Mouse (Mus musculus): ENCODE measurements around the gene St6gal1. TPM values are rescaled to one million over a fixed set of nuclear protein-coding genes. Genes with fewer than 3 reads are reported as not detected.

The St6gal1 gene
- polyA plus RNA-seq, 1 experiment from 2014 or later: 21.1 TPM

DNA sequence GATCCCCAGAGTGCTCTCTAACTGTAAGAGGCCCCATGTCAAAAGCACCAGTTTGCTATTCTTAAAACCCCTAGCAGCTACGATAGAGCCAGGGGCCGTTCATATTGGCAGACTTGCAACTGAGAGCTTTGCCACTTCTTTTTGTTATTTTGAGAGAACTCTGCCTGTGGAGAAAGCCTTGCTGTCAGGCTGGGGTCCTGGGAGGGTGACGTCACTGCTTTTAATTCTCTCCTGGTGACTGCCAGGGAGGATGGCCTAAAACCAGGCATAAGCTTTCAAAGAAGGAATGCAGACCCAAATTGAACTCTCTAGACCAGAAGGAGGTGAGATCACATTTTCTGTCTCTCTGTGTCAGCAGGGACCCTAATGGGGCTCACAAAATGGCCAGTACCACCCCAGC, 99.4 kb downstream of the St6gal1 start:
- no peak overlapping the region for H3K4me2 ChIP-seq (ENCODE audit: low read depth, low read length)
- 54% methylated on average over 3 of the region's 3 CpGs for WGBS (ENCODE audit: insufficient replicate concordance)
- no peaks in the 10 kb centered on the region for H3K27me3 ChIP-seq (ENCODE audit: control insufficient read depth, insufficient read depth, low read depth, low read length)
- no peak overlapping the region for H3K9ac ChIP-seq (ENCODE audit: low read depth, low read length)
- H3K4me3 ChIP-seq (ENCODE audit: low read depth, low read length): no peak overlapping the region
- H3K27ac ChIP-seq (ENCODE audit: low read length): no peak overlapping the region
- peaks cover 3% of the 10 kb centered on the region for H3K4me1 ChIP-seq (ENCODE audit: control insufficient read depth, low read depth, low read length)
- H3K36me3 ChIP-seq (ENCODE audit: control insufficient read depth, insufficient read depth): no peaks in the 10 kb centered on the region
- ATAC-seq (ENCODE audit: low read depth): no peak
- H3K9me3 ChIP-seq (replicated peaks; ENCODE audit: control insufficient read depth, low read length): no peaks in the 10 kb centered on the region

DNA sequence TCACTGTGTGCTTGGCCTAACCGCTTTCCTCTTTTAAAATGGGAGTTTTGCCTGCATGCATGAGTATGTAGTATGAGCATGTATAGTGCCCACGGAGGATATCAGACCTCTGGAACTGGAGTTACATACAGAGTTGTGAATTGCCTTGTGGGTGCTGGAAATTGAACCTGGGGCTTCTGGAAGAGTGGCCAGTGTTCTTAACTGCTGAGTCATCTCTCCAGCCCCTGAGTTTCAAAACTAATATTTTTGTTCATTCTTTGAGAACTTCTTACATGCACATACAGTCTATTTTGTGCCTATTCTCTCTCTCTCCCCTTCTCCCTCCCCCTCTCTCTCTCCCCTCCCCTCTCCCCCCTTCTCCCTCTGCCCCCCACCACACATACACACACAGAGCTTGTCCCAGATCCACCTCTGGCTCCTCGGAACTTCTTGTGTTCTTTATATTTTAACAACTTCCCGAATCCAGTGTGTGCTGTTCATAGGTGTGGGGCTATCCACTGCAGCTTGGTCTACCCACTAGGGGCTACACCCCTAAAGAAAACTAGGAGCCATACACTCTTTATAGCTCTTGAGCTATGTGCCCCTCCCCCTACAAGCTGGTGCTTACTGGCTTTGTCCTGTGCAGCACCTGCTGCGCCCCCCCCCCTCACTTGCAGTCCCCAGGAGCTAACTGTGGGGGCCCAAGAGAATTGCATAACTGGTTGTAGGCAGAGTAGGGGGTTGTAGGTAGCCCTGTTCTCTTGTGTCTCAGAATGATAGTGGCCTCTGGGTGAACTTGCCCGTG, 100.5 kb downstream of the St6gal1 start:
- no peak for ATAC-seq (ENCODE audit: low read depth)
- Histone ChIP-seq H3K27me3 (ENCODE audit: control insufficient read depth, insufficient read depth, low read depth, low read length) (no peaks in the 10 kb centered on the region), H3K36me3 (ENCODE audit: control insufficient read depth, insufficient read depth) (no peaks in the 10 kb centered on the region), H3K4me3 (ENCODE audit: low read depth, low read length) (no peak overlapping the region), H3K9me3 (replicated peaks; ENCODE audit: control insufficient read depth, low read length) (no peaks in the 10 kb centered on the region), H3K4me1 (ENCODE audit: control insufficient read depth, low read depth, low read length) (no peaks in the 10 kb centered on the region; the same call in 1 of the 2 replicates), H3K9ac (ENCODE audit: low read depth, low read length) (no peak overlapping the region), H3K4me2 (ENCODE audit: low read depth, low read length) (no peak overlapping the region), H3K27ac (ENCODE audit: low read length) (no peak overlapping the region)
- WGBS (ENCODE audit: insufficient replicate concordance): 50% methylated on average over 6 of the region's 6 CpGs

DNA sequence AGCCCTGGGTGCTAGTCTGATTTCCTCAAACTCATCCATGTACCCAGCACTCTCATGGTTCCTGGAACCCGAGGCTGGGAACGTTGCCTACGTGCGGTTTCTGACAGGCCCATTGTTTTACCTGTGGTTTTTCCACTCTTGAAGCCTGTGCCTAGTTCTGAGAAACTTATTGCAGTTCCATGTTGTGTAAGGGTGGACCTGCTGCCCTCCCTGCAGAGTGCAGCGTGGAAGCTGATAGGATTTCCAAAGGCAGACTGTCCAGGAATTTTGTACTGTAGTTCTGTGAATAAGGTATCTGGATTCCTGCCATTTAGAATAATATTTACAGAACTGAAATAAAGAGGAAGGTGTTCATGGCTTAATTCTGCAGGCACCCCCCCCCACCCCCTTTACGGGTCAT, 102.1 kb downstream of the St6gal1 start:
- H3K9ac ChIP-seq (ENCODE audit: low read depth, low read length): no peak overlapping the region
- H3K27ac ChIP-seq (ENCODE audit: low read length): no peak overlapping the region
- peak; percentile 83 for ATAC-seq (ENCODE audit: low read depth)
- H3K36me3 ChIP-seq (ENCODE audit: control insufficient read depth, insufficient read depth): no peaks in the 10 kb centered on the region
- WGBS (ENCODE audit: insufficient replicate concordance): 54% methylated on average over 6 of the region's 6 CpGs
- no peaks in the 10 kb centered on the region for H3K27me3 ChIP-seq (ENCODE audit: control insufficient read depth, insufficient read depth, low read depth, low read length)
- H3K4me3 ChIP-seq (ENCODE audit: low read depth, low read length): no peak overlapping the region
- no peaks in the 10 kb centered on the region for H3K9me3 ChIP-seq (replicated peaks; ENCODE audit: control insufficient read depth, low read length)
- H3K4me1 ChIP-seq (ENCODE audit: control insufficient read depth, low read depth, low read length): no peaks in the 10 kb centered on the region
- no peak overlapping the region for H3K4me2 ChIP-seq (ENCODE audit: low read depth, low read length)

DNA sequence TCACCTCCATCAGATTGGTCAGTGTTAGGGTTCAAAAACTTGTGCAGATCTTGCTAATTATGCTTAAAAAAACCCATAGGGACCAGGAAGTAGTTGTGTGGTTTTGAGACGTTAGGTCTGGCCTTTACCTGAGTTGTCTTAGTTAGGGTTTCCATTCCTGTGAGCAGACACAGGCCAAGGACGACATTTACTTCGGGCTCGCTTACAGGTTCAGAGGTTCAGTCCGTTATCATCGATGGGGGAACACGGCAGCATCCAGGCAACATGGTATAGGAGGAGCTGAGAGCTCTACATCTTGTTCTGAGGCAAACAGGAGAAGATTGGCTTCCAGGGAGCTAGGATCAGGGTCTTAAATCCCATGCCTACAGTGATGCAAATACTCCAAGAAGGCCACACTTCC, 102.7 kb downstream of the St6gal1 start:
- Histone ChIP-seq H3K27me3 (ENCODE audit: control insufficient read depth, insufficient read depth, low read depth, low read length) (no peaks in the 10 kb centered on the region), H3K9me3 (replicated peaks; ENCODE audit: control insufficient read depth, low read length) (no peaks in the 10 kb centered on the region), H3K9ac (ENCODE audit: low read depth, low read length) (no peak overlapping the region), H3K36me3 (ENCODE audit: control insufficient read depth, insufficient read depth) (no peaks in the 10 kb centered on the region), H3K27ac (ENCODE audit: low read length) (no peak overlapping the region), H3K4me3 (ENCODE audit: low read depth, low read length) (no peak overlapping the region), H3K4me1 (ENCODE audit: control insufficient read depth, low read depth, low read length) (no peaks in the 10 kb centered on the region), H3K4me2 (ENCODE audit: low read depth, low read length) (no peak overlapping the region)
- no peak for ATAC-seq (ENCODE audit: low read depth)
- 63% methylated on average over 7 of the region's 7 CpGs for WGBS (ENCODE audit: insufficient replicate concordance)

DNA sequence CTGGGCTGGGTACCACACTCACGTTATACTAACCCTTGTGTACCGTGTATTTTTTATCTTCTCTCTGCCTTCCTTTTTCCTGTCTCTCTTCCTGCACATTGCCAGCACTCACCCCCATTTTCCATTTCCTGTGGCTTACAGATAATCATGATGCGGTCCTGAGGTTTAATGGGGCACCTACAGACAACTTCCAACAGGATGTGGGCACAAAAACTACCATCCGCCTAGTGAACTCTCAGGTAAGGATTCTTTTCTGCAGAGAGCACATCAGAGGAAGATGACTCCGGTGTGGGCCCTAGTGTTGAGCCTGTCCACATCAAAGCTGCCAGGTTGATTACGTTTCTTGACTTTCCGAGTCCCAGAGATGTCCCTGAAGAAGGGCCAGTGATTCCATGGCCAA, 103.7 kb downstream of the St6gal1 start:
- 35% methylated on average over 7 of the region's 7 CpGs for whole genome bisulfite sequencing (ENCODE audit: insufficient replicate concordance)
- H3K9ac ChIP-seq (ENCODE audit: low read depth, low read length): no peak overlapping the region
- H3K27me3 ChIP-seq (ENCODE audit: control insufficient read depth, insufficient read depth, low read depth, low read length): no peaks in the 10 kb centered on the region
- no peak for ATAC-seq (ENCODE audit: low read depth)
- no peak overlapping the region for H3K4me3 ChIP-seq (ENCODE audit: low read depth, low read length)
- no peak overlapping the region for H3K4me2 ChIP-seq (ENCODE audit: low read depth, low read length)
- no peaks in the 10 kb centered on the region for H3K36me3 ChIP-seq (ENCODE audit: control insufficient read depth, insufficient read depth)
- H3K27ac ChIP-seq (ENCODE audit: low read length): no peak overlapping the region
- no peaks in the 10 kb centered on the region for H3K9me3 ChIP-seq (replicated peaks; ENCODE audit: control insufficient read depth, low read length)
- H3K4me1 ChIP-seq (ENCODE audit: control insufficient read depth, low read depth, low read length): no peaks in the 10 kb centered on the region

DNA sequence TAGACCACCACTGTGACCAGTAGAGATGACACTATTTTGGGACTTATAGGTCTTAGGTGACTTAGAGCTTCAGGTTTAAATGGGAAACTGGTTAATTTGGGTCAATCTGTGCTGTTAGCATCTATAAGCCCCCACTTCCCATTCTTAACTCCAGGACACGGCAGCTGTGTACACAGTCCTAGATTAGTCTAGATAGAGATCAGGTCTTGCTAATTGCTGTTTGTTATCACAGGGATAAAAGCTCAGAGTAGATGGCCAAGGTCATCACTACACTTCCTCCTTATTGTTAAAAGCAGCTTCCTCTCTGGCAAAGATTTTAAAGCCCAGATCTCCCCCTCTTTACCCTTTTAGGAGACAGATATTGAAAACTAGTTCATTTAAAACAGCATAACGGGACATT, 107.6 kb downstream of the St6gal1 start:
- Histone ChIP-seq H3K9me3 (replicated peaks; ENCODE audit: control insufficient read depth, low read length) (no peaks in the 10 kb centered on the region), H3K27me3 (ENCODE audit: control insufficient read depth, insufficient read depth, low read depth, low read length) (no peaks in the 10 kb centered on the region), H3K4me1 (ENCODE audit: control insufficient read depth, low read depth, low read length) (peaks cover 2% of the 10 kb centered on the region; the same call in 1 of the 2 replicates), H3K36me3 (ENCODE audit: control insufficient read depth, insufficient read depth) (no peaks in the 10 kb centered on the region), H3K27ac (ENCODE audit: low read length) (no peak overlapping the region), H3K9ac (ENCODE audit: low read depth, low read length) (no peak overlapping the region), H3K4me3 (ENCODE audit: low read depth, low read length) (no peak overlapping the region), H3K4me2 (ENCODE audit: low read depth, low read length) (no peak overlapping the region)
- 32% methylated on average over 2 of the region's 2 CpGs for WGBS (ENCODE audit: insufficient replicate concordance)
- ATAC-seq (ENCODE audit: low read depth): no peak

DNA sequence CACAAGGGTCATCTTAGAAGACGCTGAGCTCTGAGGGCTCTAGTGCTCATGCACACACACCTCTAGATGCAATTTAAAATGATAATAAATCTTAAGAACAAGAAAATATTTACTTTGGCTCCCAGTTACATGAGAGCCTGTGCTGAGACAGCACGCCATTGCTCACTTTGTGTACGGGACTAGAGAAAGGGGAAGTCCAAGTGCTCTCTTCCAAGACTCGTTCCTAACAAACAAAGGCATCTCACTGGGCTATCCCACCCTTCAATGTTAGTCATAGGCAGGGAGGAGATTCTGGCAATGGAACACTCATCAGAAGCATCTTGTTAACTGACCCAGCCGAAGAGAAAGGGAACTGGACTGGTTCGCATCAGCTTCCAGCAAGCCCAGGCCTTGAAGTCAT, 108.1 kb downstream of the St6gal1 start:
- Histone ChIP-seq H3K9ac (ENCODE audit: low read depth, low read length) (no peak overlapping the region), H3K27ac (ENCODE audit: low read length) (no peak overlapping the region), H3K4me1 (ENCODE audit: control insufficient read depth, low read depth, low read length) (peaks cover 2% of the 10 kb centered on the region; the same call in 1 of the 2 replicates), H3K4me2 (ENCODE audit: low read depth, low read length) (no peak overlapping the region), H3K4me3 (ENCODE audit: low read depth, low read length) (no peak overlapping the region), H3K27me3 (ENCODE audit: control insufficient read depth, insufficient read depth, low read depth, low read length) (no peaks in the 10 kb centered on the region), H3K36me3 (ENCODE audit: control insufficient read depth, insufficient read depth) (no peaks in the 10 kb centered on the region), H3K9me3 (replicated peaks; ENCODE audit: control insufficient read depth, low read length) (no peaks in the 10 kb centered on the region)
- 50% methylated on average over 6 of the region's 6 CpGs for WGBS (ENCODE audit: insufficient replicate concordance)
- no peak for ATAC-seq (ENCODE audit: low read depth)

DNA sequence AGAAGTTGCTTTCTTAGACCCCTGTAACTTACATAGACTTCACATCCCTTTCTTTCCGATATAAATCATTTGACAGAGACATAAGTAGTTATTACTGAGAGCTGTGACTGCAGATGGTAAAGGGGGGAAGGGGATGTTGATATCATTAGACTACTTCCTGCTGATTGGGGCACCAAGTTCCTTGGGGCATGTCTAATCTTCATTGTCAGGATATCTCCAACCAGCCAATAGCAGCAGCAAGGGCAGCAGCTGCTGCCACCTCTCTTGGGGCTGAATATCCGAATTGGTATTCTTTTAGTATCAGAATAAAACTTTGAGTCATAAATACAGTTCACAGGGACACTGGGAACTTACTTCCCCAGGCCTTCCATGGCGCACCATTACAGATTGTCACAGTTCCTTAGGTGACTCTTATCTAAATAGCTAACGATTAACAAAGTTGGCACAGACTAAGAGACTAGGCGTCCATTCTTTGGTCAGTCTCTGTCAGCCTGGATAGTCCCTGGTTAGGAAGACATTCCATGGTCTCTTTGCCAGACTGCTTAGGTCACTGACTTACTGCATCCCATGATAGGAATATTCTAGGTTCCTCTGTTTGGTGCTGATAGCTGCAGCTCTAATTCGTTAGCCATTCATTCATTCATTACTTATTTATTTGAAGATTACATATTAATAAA, 109.5 kb downstream of the St6gal1 start:
- Histone ChIP-seq H3K9me3 (replicated peaks; ENCODE audit: control insufficient read depth, low read length) (no peaks in the 10 kb centered on the region), H3K4me3 (ENCODE audit: low read depth, low read length) (no peak overlapping the region), H3K36me3 (ENCODE audit: control insufficient read depth, insufficient read depth) (no peaks in the 10 kb centered on the region), H3K4me2 (ENCODE audit: low read depth, low read length) (no peak overlapping the region), H3K27me3 (ENCODE audit: control insufficient read depth, insufficient read depth, low read depth, low read length) (no peaks in the 10 kb centered on the region), H3K4me1 (ENCODE audit: control insufficient read depth, low read depth, low read length) (peaks cover 2% of the 10 kb centered on the region; the same call in 1 of the 2 replicates), H3K27ac (ENCODE audit: low read length) (no peak overlapping the region), H3K9ac (ENCODE audit: low read depth, low read length) (no peak overlapping the region)
- ATAC-seq (ENCODE audit: low read depth): peak; percentile 78
- 32% methylated on average over 6 of the region's 6 CpGs for WGBS (ENCODE audit: insufficient replicate concordance)

DNA sequence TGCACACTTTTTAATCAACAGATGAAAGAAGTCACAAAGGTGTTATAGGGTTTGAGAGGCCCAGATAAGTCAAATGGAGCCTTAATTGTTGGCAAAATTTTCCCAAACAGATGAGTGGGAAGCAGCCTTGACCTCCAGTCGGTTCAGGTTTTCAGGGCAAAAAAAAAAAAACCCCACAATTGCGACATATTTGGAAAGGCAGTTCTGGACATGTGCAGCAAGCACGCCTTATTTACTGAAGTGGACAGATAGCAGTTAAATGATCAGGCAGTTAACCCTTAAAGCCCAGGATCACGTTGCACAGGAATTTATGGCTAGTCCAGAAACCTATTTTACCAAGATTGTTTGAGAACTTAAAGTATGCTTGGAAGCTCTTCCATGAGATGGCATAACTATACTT, 112.8 kb downstream of the St6gal1 start:
- Histone ChIP-seq H3K27ac (ENCODE audit: low read length) (no peak overlapping the region), H3K27me3 (ENCODE audit: control insufficient read depth, insufficient read depth, low read depth, low read length) (no peaks in the 10 kb centered on the region), H3K4me1 (ENCODE audit: control insufficient read depth, low read depth, low read length) (peaks cover 2% of the 10 kb centered on the region; the same call in 1 of the 2 replicates), H3K4me2 (ENCODE audit: low read depth, low read length) (no peak overlapping the region), H3K9me3 (replicated peaks; ENCODE audit: control insufficient read depth, low read length) (no peaks in the 10 kb centered on the region), H3K9ac (ENCODE audit: low read depth, low read length) (no peak overlapping the region), H3K36me3 (ENCODE audit: control insufficient read depth, insufficient read depth) (no peaks in the 10 kb centered on the region; the same call in 1 of the 2 replicates), H3K4me3 (ENCODE audit: low read depth, low read length) (no peak overlapping the region)
- ATAC-seq (ENCODE audit: low read depth): peak; percentile 48; the same call in 1 of the 2 replicates
- 25% methylated on average over 4 of the region's 4 CpGs for WGBS (ENCODE audit: insufficient replicate concordance)
